Mouse (Mus musculus) liver, adult 2 months (tissue): ENCODE measurements around the gene Lancl3. TPM values are rescaled to one million over a fixed set of nuclear protein-coding genes. Genes with fewer than 3 reads are reported as not detected.

Experiments
- DNase-seq: peaks from one replicate; pipeline ENCODE4 v3.0.0-alpha.2; 2011; ENCODE audit warnings: low read depth, low spot score; ENCODE audit errors: extremely low read depth
- H3K27ac ChIP-seq: fragments of 200-500 bp; replicated peaks from 2 replicates; pipeline ENCODE4 v1.5.1; 2012; ENCODE audit warnings: low read depth, mild to moderate bottlenecking, control low read depth, inconsistent platforms, low read length; ENCODE audit not compliant: insufficient read depth
- H3K27me3 ChIP-seq: fragments of 200-500 bp; 2 replicates; pipeline ENCODE4 v1.6.1; 2012; ENCODE audit warnings: mild to moderate bottlenecking, moderate library complexity, low read length, inconsistent platforms; ENCODE audit not compliant: control insufficient read depth, insufficient read depth
- H3K36me3 ChIP-seq: fragments of 200-500 bp; 2 replicates; pipeline ENCODE4 v1.6.1; 2012; ENCODE audit warnings: low read length, inconsistent platforms; ENCODE audit not compliant: control insufficient read depth, insufficient read depth
- H3K4me1 ChIP-seq: fragments of 200-500 bp; 2 replicates; pipeline ENCODE4 v1.6.1; 2011; ENCODE audit warnings: low read length; ENCODE audit not compliant: control insufficient read depth, insufficient read depth
- H3K4me3 ChIP-seq: fragments of 200-500 bp; 2 replicates; pipeline ENCODE4 v1.5.1; 2011; ENCODE audit warnings: low read depth, mild to moderate bottlenecking, control low read depth, low read length, moderate library complexity; ENCODE audit not compliant: insufficient read depth
- H3K79me2 ChIP-seq: fragments of 200-500 bp; 2 replicates; pipeline ENCODE4 v1.6.1; 2012; ENCODE audit warnings: inconsistent platforms, mild to moderate bottlenecking, low read length, moderate library complexity; ENCODE audit not compliant: control insufficient read depth, insufficient read depth
- H3K9ac ChIP-seq: fragments of 200-500 bp; 2 replicates; pipeline ENCODE4 v1.6.1; 2012; ENCODE audit warnings: low read depth, mild to moderate bottlenecking, control low read depth, inconsistent platforms, low read length
- CTCF ChIP-seq: fragments of 200-500 bp; IDR thresholded peaks from 2 replicates; pipeline ENCODE4 v1.5.1; 2011; ENCODE audit warnings: low read depth, low read length, control low read depth
- POLR2A ChIP-seq: fragments of 200-500 bp; IDR thresholded peaks from 2 replicates; pipeline ENCODE4 v1.6.1; 2011; ENCODE audit warnings: low read length, control low read depth; ENCODE audit not compliant: insufficient read depth; ENCODE audit errors: extremely low read depth
- WGBS: fragments of 180-500 bp; shearing (Covaris S2); methylation state at CpG from one replicate; pipeline ENCODE4 v1.1.7; 2018; 5-methylcytosine and 5-hydroxymethylcytosine counted together
- polyA plus RNA-seq: library from polyadenylated mRNA; depleted of rRNA; stranded (reverse); fragments of >200 nt; gene quantifications from 2 replicates; pipeline ENCODE4 v1.2.3, GENCODE M21; 2012
- total RNA-seq: library from RNA; depleted of rRNA; stranded (reverse); fragments of >200 nt; gene quantifications from 2 replicates; pipeline ENCODE4 v1.2.3, GENCODE M21; 2014

Gene Lancl3
- total and polyA plus RNA-seq, 2 experiments, result 0.09 TPM; not detected in 1

GRCm38 (mm10) chrX:9202781-9203405 lies 3.2 kb downstream of the Lancl3 start:
- no peak for DNase-seq
- no peaks in the 10 kb centered on the region for H3K79me2 ChIP-seq
- H3K27me3 ChIP-seq, result peaks cover 9% of the 10 kb centered on the region; the same call in 1 of the 2 replicates
- H3K9ac ChIP-seq, result no peak overlapping the region
- no peak overlapping the region for H3K4me3 ChIP-seq
- TF ChIP-seq CTCF, result no peak
- TF ChIP-seq POLR2A, result no peak
- no peak overlapping the region for H3K27ac ChIP-seq
- 56% methylated on average over 7 of the region's 7 CpGs for WGBS
- peaks cover 4% of the 10 kb centered on the region; the same call in 1 of the 2 replicates for H3K4me1 ChIP-seq
- no peaks in the 10 kb centered on the region for H3K36me3 ChIP-seq

DNA sequence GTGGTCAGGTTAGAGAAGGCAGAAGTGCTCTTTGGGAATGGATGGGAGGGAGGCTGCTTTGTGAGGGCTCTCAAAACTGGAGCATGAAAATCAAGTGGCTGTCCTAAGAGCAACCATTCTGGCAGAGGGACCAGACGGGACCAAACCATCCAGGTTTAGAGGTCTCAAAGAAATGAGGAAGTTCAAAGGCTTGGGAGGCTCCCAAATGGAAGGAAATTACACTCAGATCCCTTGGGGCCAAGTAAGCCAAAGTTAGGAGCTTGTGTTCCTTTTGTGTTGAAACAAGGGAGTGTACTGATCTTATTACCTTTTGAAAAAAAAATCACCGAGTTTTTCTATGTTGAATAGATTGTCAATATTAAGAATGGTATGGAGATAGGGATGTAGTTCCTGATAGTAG lies 5.4 kb downstream of the Lancl3 start:
- no peak overlapping the region for H3K9ac ChIP-seq
- H3K27me3 ChIP-seq, result 0 out of 2 replicates have a peak, but pooled peaks cover 4% of the 10 kb centered on the region
- no peaks in the 10 kb centered on the region for H3K79me2 ChIP-seq
- no peak for TF ChIP-seq POLR2A
- TF ChIP-seq CTCF, result no peak
- H3K4me3 ChIP-seq, result no peak overlapping the region
- WGBS, result 76% methylated on average over 2 of the region's 2 CpGs
- no peak overlapping the region for H3K27ac ChIP-seq
- no peaks in the 10 kb centered on the region for H3K4me1 ChIP-seq
- H3K36me3 ChIP-seq, result no peaks in the 10 kb centered on the region
- no peak for DNase-seq

GRCm38 (mm10) chrX:9216244-9216643 lies 16.5 kb downstream of the Lancl3 start:
- Histone ChIP-seq H3K79me2 (no peaks in the 10 kb centered on the region), H3K27me3 (no peaks in the 10 kb centered on the region), H3K36me3 (no peaks in the 10 kb centered on the region), H3K27ac (no peak overlapping the region), H3K4me1 (no peaks in the 10 kb centered on the region), H3K4me3 (no peak overlapping the region), H3K9ac (no peak overlapping the region)
- TF ChIP-seq CTCF (peak; percentile 29; the same call in 1 of the 2 replicates), POLR2A (no peak)
- DNase-seq, result peak; percentile 15
- WGBS, result 100% methylated on average over 2 of the region's 2 CpGs

DNA sequence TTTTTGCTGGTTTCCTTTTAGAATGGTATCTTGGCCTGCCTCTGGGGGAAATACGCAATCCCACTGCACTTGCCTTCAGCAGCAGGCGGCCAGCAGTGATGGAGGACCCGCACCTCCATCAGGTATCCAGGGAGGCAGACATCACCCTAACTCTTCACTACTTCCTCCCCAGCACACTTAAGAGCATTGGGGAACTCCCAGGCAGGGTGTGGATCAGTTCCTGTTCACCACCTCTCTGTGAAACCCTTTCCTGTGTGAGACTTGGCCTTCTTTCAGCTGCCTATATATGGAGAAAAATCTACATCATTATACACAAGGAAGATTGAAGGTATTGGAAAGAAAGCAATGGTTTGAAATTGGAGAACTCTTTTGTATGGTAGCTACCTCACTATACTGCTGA lies 19.9 kb downstream of the Lancl3 start:
- Histone ChIP-seq H3K4me3 (no peak overlapping the region), H3K27ac (no peak overlapping the region), H3K9ac (no peak overlapping the region), H3K27me3 (no peaks in the 10 kb centered on the region), H3K4me1 (peaks cover 3% of the 10 kb centered on the region; the same call in 1 of the 2 replicates), H3K36me3 (no peaks in the 10 kb centered on the region), H3K79me2 (no peaks in the 10 kb centered on the region)
- TF ChIP-seq CTCF (no peak), POLR2A (no peak)
- WGBS, result 90% methylated on average over 3 of the region's 3 CpGs
- DNase-seq, result no peak

GRCm38 (mm10) chrX:9221206-9221605 lies 21.5 kb downstream of the Lancl3 start:
- TF ChIP-seq POLR2A (no peak), CTCF (peak; percentile 41; the same call in 1 of the 2 replicates)
- no peak overlapping the region for H3K27ac ChIP-seq
- DNase-seq, result peak; percentile 47
- H3K27me3 ChIP-seq, result no peaks in the 10 kb centered on the region
- 29% methylated on average over 6 of the region's 6 CpGs for WGBS
- no peaks in the 10 kb centered on the region for H3K36me3 ChIP-seq
- no peak overlapping the region for H3K4me3 ChIP-seq
- H3K9ac ChIP-seq, result no peak overlapping the region
- peaks cover 3% of the 10 kb centered on the region; the same call in 1 of the 2 replicates for H3K4me1 ChIP-seq
- no peaks in the 10 kb centered on the region for H3K79me2 ChIP-seq

GRCm38 (mm10) chrX:9221736-9222135 lies 22.0 kb downstream of the Lancl3 start:
- TF ChIP-seq POLR2A (no peak), CTCF (no peak)
- 88% methylated on average over 4 of the region's 4 CpGs for WGBS
- Histone ChIP-seq H3K9ac (no peak overlapping the region), H3K27me3 (no peaks in the 10 kb centered on the region), H3K27ac (no peak overlapping the region), H3K4me3 (no peak overlapping the region), H3K79me2 (no peaks in the 10 kb centered on the region), H3K36me3 (no peaks in the 10 kb centered on the region), H3K4me1 (peaks cover 3% of the 10 kb centered on the region; the same call in 1 of the 2 replicates)
- DNase-seq, result no peak
